Mouse (Mus musculus): ENCODE data around the gene Sox11.

Gene Sox11

DNA sequence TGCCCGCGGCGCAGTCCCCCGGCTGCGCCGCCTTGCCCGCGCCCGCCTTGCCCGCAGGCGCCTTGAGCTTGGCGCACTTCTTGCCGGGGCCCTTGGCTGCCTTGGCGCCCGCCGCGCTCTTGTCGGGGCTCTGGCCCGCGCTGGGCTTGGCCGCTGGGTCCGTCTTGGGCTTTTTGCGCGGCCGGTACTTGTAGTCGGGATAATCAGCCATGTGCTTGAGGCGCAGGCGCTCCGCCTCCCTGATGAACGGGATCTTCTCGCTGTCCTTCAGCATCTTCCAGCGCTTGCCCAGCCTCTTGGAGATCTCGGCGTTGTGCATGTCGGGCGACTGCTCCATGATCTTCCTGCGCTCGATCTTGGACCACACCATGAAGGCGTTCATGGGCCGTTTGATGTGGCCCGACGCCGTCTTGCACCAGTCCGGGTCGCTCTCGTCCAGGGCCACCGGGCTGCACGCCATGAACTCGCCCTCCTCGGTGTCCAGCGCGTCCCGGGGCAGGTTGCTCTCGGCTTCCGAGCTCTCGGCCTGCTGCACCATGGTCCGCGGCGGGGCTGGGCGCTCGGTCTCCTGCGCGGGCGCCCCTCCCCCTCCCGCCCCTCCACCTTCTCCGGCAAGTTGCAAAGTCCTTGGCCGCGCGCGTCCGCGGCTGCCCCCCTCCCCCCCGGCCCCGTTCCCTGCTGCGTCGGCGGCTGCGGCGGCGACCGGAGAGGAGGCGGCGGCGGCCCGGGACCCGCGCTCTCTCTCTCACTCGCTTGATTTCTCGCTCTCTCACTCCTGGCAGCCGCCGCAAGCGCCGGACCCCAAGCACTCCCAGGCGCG, at the start of gene Sox11:
TSS of gene Sox11 (minus strand) at position 704 of the 820 bp plus-strand sequence.
- peak in 1 of 2 experiments; percentile 11 for DNase-seq

DNA sequence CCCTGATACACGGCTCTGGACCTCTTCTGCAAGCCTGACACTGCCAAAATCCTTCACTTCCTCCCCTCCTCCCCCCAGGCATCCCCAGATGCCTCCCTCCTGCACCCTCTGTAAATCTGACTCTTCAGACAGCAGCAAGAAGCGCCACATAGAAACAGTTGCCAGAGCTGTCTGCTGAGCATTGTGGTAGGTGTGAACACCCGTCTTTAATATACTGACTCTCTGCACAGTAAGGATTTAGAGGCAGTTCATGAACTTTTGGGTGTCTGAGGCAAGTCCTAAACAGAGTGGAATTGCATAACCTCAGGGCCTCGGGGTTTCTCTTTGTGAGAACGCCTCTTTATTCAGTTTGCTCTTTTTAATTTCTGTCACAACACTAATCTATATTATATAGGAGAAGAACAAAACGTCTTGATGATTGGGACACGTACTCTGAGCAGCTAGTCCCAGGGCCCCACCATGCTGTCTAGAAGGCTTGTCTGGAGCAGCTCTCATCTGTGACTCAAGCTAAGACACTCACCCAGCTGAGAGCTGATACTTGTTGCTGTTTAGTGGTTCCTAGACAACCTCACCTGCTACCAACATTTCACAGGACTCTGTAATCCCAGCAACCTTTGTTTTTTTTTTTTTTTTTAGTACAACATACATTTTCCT, 49.4 kb upstream of the Sox11 start:
- DNase-seq = no peak

GRCm38 (mm10) chr12:27390439-27390838, 48.1 kb upstream of the Sox11 start:
- no peak for DNase-seq

DNA sequence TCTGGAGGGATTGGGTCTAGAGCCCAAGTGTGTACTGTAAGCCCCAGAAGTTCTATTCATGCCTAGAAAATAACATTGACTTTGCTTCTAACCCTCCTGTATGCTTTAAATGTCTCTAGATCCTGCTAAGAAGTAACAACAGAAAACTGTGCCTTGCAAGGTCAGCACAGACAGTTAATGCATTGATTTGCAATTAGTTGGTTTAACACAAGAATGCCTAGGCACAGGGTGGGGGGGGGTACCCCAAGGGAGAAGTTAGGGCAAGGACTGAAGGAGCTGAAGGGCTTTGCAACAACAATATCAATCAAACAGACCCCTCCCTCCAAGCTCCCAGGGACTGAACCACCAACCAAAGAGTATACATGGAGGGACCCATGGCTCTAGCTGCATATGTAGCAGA, 47.1 kb upstream of the Sox11 start:
- no peak for DNase-seq

DNA sequence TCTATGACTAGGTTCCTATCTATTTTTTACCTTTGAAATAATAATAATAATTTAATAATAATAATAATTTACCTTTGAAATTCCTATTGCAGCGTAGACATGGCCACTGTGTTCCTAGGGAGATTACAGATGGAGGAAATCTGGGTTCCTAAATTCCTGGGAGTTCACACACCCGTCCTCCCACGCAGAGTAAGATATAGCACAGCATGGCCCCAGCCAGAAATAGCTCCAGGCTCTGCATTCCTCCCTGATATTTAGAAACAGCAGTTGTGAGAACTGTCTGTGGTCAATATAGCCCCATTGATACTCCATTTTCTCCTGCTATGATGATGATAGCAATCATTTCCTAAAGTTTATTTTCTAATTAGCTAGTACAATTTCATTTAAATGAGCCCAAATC, 30.1 kb upstream of the Sox11 start:
- DNase-seq = no peak

- no peak for DNase-seq
These were observed 28.4 kb upstream of the Sox11 start for GRCm38 (mm10) chr12:27370756-27371155.

DNA sequence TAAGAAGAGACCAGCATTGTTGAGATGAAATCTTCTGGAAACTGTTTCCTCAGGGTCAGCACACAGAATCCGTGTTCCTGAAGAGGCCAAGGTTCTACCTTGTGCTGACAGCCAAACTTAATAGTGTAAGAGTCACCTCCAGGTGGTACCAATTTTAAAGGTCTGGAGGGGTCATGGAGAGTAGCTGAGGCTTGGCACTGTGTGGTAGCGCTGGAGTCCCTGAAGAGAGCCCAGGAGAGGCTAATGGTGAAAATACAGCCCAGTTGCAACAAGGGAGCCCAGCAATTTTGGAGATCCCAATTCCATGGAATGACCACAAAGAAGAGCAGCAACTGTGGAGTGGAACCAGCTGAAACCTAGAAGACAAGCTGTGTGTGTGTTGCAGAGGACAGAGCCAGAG, 25.1 kb upstream of the Sox11 start:
- DNase-seq = no peak

- DNase-seq = no peak
These were observed 21.7 kb upstream of the Sox11 start for GRCm38 (mm10) chr12:27363840-27364640.

GRCm38 (mm10) chr12:27357076-27357637, 14.8 kb upstream of the Sox11 start:
- DNase-seq = peak in 1 of 2 experiments; percentile 11

- DNase-seq = no peak
These were observed 14.2 kb upstream of the Sox11 start for GRCm38 (mm10) chr12:27356571-27356970.

- no peak for DNase-seq
These were observed 1.4 kb upstream of the Sox11 start for GRCm38 (mm10) chr12:27343606-27344410.

- peak; percentile 30 to 36 for DNase-seq
These were observed 574 bp upstream of the Sox11 start for GRCm38 (mm10) chr12:27342691-27343605.

- DNase-seq = peak in 1 of 2 experiments; percentile 16
These were observed 1.1 kb downstream of the Sox11 start for GRCm38 (mm10) chr12:27341130-27341870.

GRCm38 (mm10) chr12:27340451-27341035, 1.8 kb downstream of the Sox11 start:
- DNase-seq = no peak

GRCm38 (mm10) chr12:27339171-27339751, 3.1 kb downstream of the Sox11 start:
- peak in 1 of 2 experiments; percentile 9 for DNase-seq

DNA sequence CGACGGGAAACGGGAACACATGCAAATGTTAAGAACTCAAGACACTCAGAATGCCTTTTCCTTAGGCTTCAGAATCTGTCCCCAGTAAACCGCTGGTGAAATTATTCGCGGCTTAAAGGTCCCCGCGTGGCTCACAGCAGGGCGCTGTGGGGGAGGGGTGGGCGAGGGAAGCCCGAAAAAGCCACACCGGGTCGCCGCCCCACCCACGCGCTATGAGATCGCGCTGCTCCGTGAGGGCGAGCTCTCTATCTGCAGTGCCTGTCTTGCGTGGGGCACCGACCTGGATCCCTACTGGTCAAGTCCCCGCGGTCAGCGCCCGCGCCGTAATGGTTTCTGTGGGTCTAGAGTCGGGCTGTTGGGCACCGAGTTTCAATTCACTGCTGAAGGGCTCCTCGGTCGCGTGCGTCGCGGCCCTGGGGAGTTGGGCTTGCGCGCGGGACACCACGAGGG, 3.6 kb downstream of the Sox11 start:
- DNase-seq = peak in 1 of 2 experiments; percentile 11

GRCm38 (mm10) chr12:27338116-27338515, 4.3 kb downstream of the Sox11 start:
- DNase-seq = no peak

DNA sequence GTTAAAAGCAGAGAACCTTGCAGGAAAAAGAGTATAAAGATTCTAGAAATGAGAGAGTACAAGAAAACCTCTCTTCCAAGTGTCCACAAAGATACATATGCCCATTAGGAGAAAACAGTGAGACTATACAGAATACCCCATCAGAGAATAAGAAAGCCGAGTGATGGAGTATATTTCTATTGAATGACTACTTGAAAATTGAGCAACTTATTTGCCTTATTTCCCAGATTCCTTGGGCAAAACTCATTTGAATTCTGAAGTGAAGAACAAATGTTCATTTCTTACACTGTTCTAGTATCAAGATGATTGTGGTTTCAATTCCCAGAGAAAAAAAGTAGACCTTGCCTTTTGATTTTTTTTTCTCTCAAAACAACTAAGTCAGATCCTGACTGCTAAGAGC, 4.9 kb downstream of the Sox11 start:
- DNase-seq = no peak

- no peak for DNase-seq
These were observed 5.6 kb downstream of the Sox11 start for GRCm38 (mm10) chr12:27336801-27337200.

All from cerebellum, adult 18-20 months (tissue).